Mouse (Mus musculus) heart, adult 2 months (tissue): ENCODE results near the gene Rec8.

Experiments used
- CTCF ChIP-seq: fragments of 200-600 bp; IDR thresholded peaks from 2 replicates; pipeline ENCODE4 v1.8.1; 2022; ENCODE audit warnings: antibody characterized with exemption, mild to moderate bottlenecking, moderate library complexity
- EP300 ChIP-seq: fragments of 200-500 bp; IDR thresholded peaks from 2 replicates; pipeline ENCODE4 v1.6.1; 2011; ENCODE audit warnings: low read depth, low read length, control low read depth; ENCODE audit not compliant: insufficient read depth
- POLR2A ChIP-seq: fragments of 200-500 bp; IDR thresholded peaks from 2 replicates; pipeline ENCODE4 v1.6.1; 2011; ENCODE audit warnings: mild to moderate bottlenecking, low read depth, low read length, control low read depth; ENCODE audit not compliant: insufficient read depth

DNA sequence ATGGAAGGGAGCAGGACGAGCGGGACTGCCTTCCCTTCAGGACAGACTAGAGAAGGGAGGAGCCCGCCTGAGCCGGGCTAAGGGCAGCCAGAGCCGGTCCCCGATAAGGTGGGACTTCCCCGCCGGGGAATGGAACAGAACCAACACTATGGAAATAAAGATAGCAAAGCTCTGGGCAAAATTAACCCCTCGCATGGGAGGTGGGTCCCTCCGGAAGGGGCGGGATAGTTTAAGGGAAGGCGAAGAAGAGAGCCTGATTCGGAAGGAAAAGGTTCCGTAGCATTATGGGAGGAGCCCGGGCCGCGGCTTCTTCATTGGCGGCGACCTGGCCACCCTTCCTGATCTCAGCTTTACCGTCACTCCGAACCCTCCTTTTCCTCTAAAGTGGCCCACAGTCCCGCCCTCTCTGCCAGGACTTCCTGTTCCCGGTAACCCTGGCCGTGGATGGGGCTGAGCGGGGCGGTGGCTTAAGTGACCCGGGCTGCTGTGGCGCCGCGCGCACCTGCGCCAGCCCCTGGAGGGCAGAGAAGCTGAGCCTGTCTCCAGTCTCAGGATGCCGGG is 26.4 kb upstream of the Rec8 start, which contains the start of gene Rnf31:
- TF ChIP-seq CTCF = no peak
- peak; percentile 69; the same call in 1 of the 2 replicates for TF ChIP-seq POLR2A
- TF ChIP-seq EP300 = 0 out of 2 replicates have a peak, but pooled peaks have one; percentile 51
